Mouse (Mus musculus): ENCODE data around the gene Cdc42ep1. TPM values are rescaled to one million over a fixed set of nuclear protein-coding genes. Genes with fewer than 3 reads are reported as not detected.

Gene Cdc42ep1
- total and polyA plus RNA-seq, 2 experiments = 6.5 to 39.7 TPM

GRCm38 (mm10) chr15:78892440-78892839, 50.0 kb downstream of the Cdc42ep1 start:
- H3K4me1 ChIP-seq (ENCODE audit: control insufficient read depth, insufficient read depth, low read length) = no peaks in the 10 kb centered on the region
- H3K36me3 ChIP-seq (ENCODE audit: control insufficient read depth, insufficient read depth, low read length) = peaks cover 3% of the 10 kb centered on the region; the same call in 1 of the 2 replicates
- TF ChIP-seq CTCF (IDR thresholded peaks at IDR 0.05; ENCODE audit: low read depth, low read length) = no peak
- TF ChIP-seq POLR2A (IDR thresholded peaks at IDR 0.05; ENCODE audit: extremely low read depth, insufficient read depth, low read length) = no peak
- no peak for DNase-seq (ENCODE audit: extremely low read depth, low read depth, low spot score)
- no peak overlapping the region for H3K27ac ChIP-seq (replicated peaks; ENCODE audit: insufficient read depth, low read depth, low read length)
- no peaks in the 10 kb centered on the region for H3K27me3 ChIP-seq (ENCODE audit: control insufficient read depth, insufficient read depth, low read length)
- WGBS = 92% methylated on average over 7 of the region's 7 CpGs
- H3K79me2 ChIP-seq (ENCODE audit: control insufficient read depth, insufficient read depth, low read length) = no peaks in the 10 kb centered on the region
- no peak overlapping the region for H3K9ac ChIP-seq (ENCODE audit: low read depth, low read length)
- no peak overlapping the region for H3K4me3 ChIP-seq (ENCODE audit: insufficient read depth, low read depth, low read length)

GRCm38 (mm10) chr15:78894726-78895125, 52.3 kb downstream of the Cdc42ep1 start:
- no peak overlapping the region for H3K4me3 ChIP-seq (ENCODE audit: insufficient read depth, low read depth, low read length)
- no peak for TF ChIP-seq CTCF (IDR thresholded peaks at IDR 0.05; ENCODE audit: low read depth, low read length)
- DNase-seq (ENCODE audit: extremely low read depth, low read depth, low spot score) = no peak
- no peaks in the 10 kb centered on the region for H3K79me2 ChIP-seq (ENCODE audit: control insufficient read depth, insufficient read depth, low read length)
- no peaks in the 10 kb centered on the region for H3K27me3 ChIP-seq (ENCODE audit: control insufficient read depth, insufficient read depth, low read length)
- 83% methylated on average over 13 of the region's 13 CpGs for WGBS
- H3K27ac ChIP-seq (replicated peaks; ENCODE audit: insufficient read depth, low read depth, low read length) = no peak overlapping the region
- no peaks in the 10 kb centered on the region for H3K4me1 ChIP-seq (ENCODE audit: control insufficient read depth, insufficient read depth, low read length)
- no peak overlapping the region for H3K9ac ChIP-seq (ENCODE audit: low read depth, low read length)
- H3K36me3 ChIP-seq (ENCODE audit: control insufficient read depth, insufficient read depth, low read length) = 0 out of 2 replicates have a peak, but pooled peaks cover 2% of the 10 kb centered on the region

- Histone ChIP-seq H3K4me3 (ENCODE audit: insufficient read depth, low read depth, low read length) (no peak overlapping the region), H3K27me3 (ENCODE audit: control insufficient read depth, insufficient read depth, low read length) (no peaks in the 10 kb centered on the region), H3K9ac (ENCODE audit: low read depth, low read length) (no peak overlapping the region), H3K79me2 (ENCODE audit: control insufficient read depth, insufficient read depth, low read length) (no peaks in the 10 kb centered on the region), H3K27ac (replicated peaks; ENCODE audit: insufficient read depth, low read depth, low read length) (no peak overlapping the region), H3K4me1 (ENCODE audit: control insufficient read depth, insufficient read depth, low read length) (no peaks in the 10 kb centered on the region; the same call in 1 of the 2 replicates), H3K36me3 (ENCODE audit: control insufficient read depth, insufficient read depth, low read length) (no peaks in the 10 kb centered on the region)
- WGBS = 60% methylated on average over 2 of the region's 2 CpGs
- no peak for TF ChIP-seq CTCF (IDR thresholded peaks at IDR 0.05; ENCODE audit: low read depth, low read length)
- TF ChIP-seq POLR2A (IDR thresholded peaks at IDR 0.05; ENCODE audit: extremely low read depth, insufficient read depth, low read length) = no peak
- no peak for DNase-seq (ENCODE audit: extremely low read depth, low read depth, low spot score)
These were observed 53.3 kb downstream of the Cdc42ep1 start for GRCm38 (mm10) chr15:78895741-78896140.

- DNase-seq (ENCODE audit: extremely low read depth, low read depth, low spot score) = no peak
- Histone ChIP-seq H3K9ac (ENCODE audit: low read depth, low read length) (no peak overlapping the region), H3K27me3 (ENCODE audit: control insufficient read depth, insufficient read depth, low read length) (no peaks in the 10 kb centered on the region), H3K4me3 (ENCODE audit: insufficient read depth, low read depth, low read length) (no peak overlapping the region), H3K4me1 (ENCODE audit: control insufficient read depth, insufficient read depth, low read length) (no peaks in the 10 kb centered on the region; the same call in 1 of the 2 replicates), H3K27ac (replicated peaks; ENCODE audit: insufficient read depth, low read depth, low read length) (no peak overlapping the region), H3K79me2 (ENCODE audit: control insufficient read depth, insufficient read depth, low read length) (no peaks in the 10 kb centered on the region), H3K36me3 (ENCODE audit: control insufficient read depth, insufficient read depth, low read length) (no peaks in the 10 kb centered on the region)
- TF ChIP-seq CTCF (IDR thresholded peaks at IDR 0.05; ENCODE audit: low read depth, low read length) = no peak
- no peak for TF ChIP-seq POLR2A (IDR thresholded peaks at IDR 0.05; ENCODE audit: extremely low read depth, insufficient read depth, low read length)
- 65% methylated on average over 3 of the region's 3 CpGs for WGBS
These were observed 53.7 kb downstream of the Cdc42ep1 start for GRCm38 (mm10) chr15:78896149-78896548.

- DNase-seq (ENCODE audit: extremely low read depth, low read depth, low spot score) = no peak
- H3K27ac ChIP-seq (replicated peaks; ENCODE audit: insufficient read depth, low read depth, low read length) = no peak overlapping the region
- H3K36me3 ChIP-seq (ENCODE audit: control insufficient read depth, insufficient read depth, low read length) = no peaks in the 10 kb centered on the region
- H3K4me1 ChIP-seq (ENCODE audit: control insufficient read depth, insufficient read depth, low read length) = no peaks in the 10 kb centered on the region; the same call in 1 of the 2 replicates
- no peak for TF ChIP-seq POLR2A (IDR thresholded peaks at IDR 0.05; ENCODE audit: extremely low read depth, insufficient read depth, low read length)
- no peak for TF ChIP-seq CTCF (IDR thresholded peaks at IDR 0.05; ENCODE audit: low read depth, low read length)
- H3K27me3 ChIP-seq (ENCODE audit: control insufficient read depth, insufficient read depth, low read length) = no peaks in the 10 kb centered on the region
- no peak overlapping the region for H3K4me3 ChIP-seq (ENCODE audit: insufficient read depth, low read depth, low read length)
- no peak overlapping the region for H3K9ac ChIP-seq (ENCODE audit: low read depth, low read length)
- no peaks in the 10 kb centered on the region for H3K79me2 ChIP-seq (ENCODE audit: control insufficient read depth, insufficient read depth, low read length)
- WGBS = 86% methylated on average over 4 of the region's 4 CpGs
These were observed 55.1 kb downstream of the Cdc42ep1 start for GRCm38 (mm10) chr15:78897488-78897887.

- no peak overlapping the region for H3K4me3 ChIP-seq (ENCODE audit: insufficient read depth, low read depth, low read length)
- WGBS = 78% methylated on average over 6 of the region's 6 CpGs
- H3K27ac ChIP-seq (replicated peaks; ENCODE audit: insufficient read depth, low read depth, low read length) = no peak overlapping the region
- DNase-seq (ENCODE audit: extremely low read depth, low read depth, low spot score) = no peak
- H3K4me1 ChIP-seq (ENCODE audit: control insufficient read depth, insufficient read depth, low read length) = no peaks in the 10 kb centered on the region; the same call in 1 of the 2 replicates
- no peaks in the 10 kb centered on the region for H3K36me3 ChIP-seq (ENCODE audit: control insufficient read depth, insufficient read depth, low read length)
- no peaks in the 10 kb centered on the region for H3K79me2 ChIP-seq (ENCODE audit: control insufficient read depth, insufficient read depth, low read length)
- no peaks in the 10 kb centered on the region for H3K27me3 ChIP-seq (ENCODE audit: control insufficient read depth, insufficient read depth, low read length)
- TF ChIP-seq CTCF (IDR thresholded peaks at IDR 0.05; ENCODE audit: low read depth, low read length) (no peak), POLR2A (IDR thresholded peaks at IDR 0.05; ENCODE audit: extremely low read depth, insufficient read depth, low read length) (no peak)
- H3K9ac ChIP-seq (ENCODE audit: low read depth, low read length) = no peak overlapping the region
These were observed 56.1 kb downstream of the Cdc42ep1 start for GRCm38 (mm10) chr15:78898507-78899001.
